Mouse (Mus musculus) lung, adult 2 months (tissue): ENCODE results near the gene Gas6. TPM values are rescaled to one million over a fixed set of nuclear protein-coding genes. Genes with fewer than 3 reads are reported as not detected.

Experiments used
- DNase-seq: peaks from one replicate; pipeline ENCODE4 v3.0.0; 2022
- H3K4me1 ChIP-seq: fragments of 200-500 bp; 2 replicates; pipeline ENCODE4 v1.6.1; 2011; ENCODE audit warnings: low read length; ENCODE audit not compliant: control insufficient read depth, insufficient read depth
- H3K4me3 ChIP-seq: fragments of 200-500 bp; replicated peaks from 2 replicates; pipeline ENCODE3; 2011; ENCODE audit warnings: low read depth, mild to moderate bottlenecking, control low read depth, low read length; ENCODE audit errors: extremely low read depth
- CTCF ChIP-seq: fragments of 200-500 bp; IDR thresholded peaks from 2 replicates; pipeline ENCODE4 v1.5.1; 2011; ENCODE audit warnings: mild to moderate bottlenecking, low read length, control low read depth; ENCODE audit not compliant: insufficient read depth
- POLR2A ChIP-seq: fragments of 200-500 bp; IDR thresholded peaks from 2 replicates; pipeline ENCODE4 v1.6.1; 2011; ENCODE audit warnings: low read depth, mild to moderate bottlenecking, control low read depth, low read length, borderline replicate concordance; ENCODE audit errors: extremely low read depth
- WGBS: fragments of 180-500 bp; shearing (Covaris S2); methylation state at CpG from one replicate; pipeline ENCODE4 v1.1.7; 2018; 5-methylcytosine and 5-hydroxymethylcytosine counted together
- polyA plus RNA-seq: library from polyadenylated mRNA; depleted of rRNA; stranded (reverse); fragments of >200 nt; gene quantifications from 2 replicates; pipeline ENCODE4 v1.2.3, GENCODE M21; 2012

Gene Gas6
- polyA plus RNA-seq, 1 experiment: 264 TPM

DNA sequence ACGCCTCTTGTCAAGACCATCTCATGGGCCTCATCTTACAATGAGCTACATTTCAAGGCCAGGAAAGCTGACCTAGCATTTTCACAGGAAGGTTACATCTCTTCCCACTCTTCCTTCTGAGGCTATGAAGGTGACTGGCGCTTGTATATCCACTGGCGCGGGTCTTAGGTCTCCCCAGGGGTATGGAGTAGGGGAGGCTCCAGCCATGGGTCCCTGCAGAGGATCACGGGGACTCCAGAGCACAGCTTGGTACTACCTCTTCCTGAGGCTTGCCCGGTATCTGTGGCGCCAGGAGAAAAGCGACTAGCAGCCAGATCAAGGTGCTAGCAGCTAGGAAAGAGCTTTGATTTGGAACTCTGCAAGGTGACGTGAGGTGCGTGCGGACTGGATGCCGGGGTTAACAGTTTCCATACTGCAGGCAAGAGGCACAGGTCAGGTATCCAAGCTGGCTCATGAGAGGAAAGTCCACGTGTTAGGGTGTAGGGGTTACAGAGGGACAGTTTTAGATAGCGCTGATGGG lies 2.7 kb downstream of the Gas6 start:
- no peak overlapping the region for H3K4me3 ChIP-seq
- no peak for DNase-seq
- 86% methylated on average over 14 of the region's 14 CpGs for WGBS
- TF ChIP-seq POLR2A (no peak), CTCF (no peak)
- H3K4me1 ChIP-seq: peaks cover 26% of the 10 kb centered on the region

DNA sequence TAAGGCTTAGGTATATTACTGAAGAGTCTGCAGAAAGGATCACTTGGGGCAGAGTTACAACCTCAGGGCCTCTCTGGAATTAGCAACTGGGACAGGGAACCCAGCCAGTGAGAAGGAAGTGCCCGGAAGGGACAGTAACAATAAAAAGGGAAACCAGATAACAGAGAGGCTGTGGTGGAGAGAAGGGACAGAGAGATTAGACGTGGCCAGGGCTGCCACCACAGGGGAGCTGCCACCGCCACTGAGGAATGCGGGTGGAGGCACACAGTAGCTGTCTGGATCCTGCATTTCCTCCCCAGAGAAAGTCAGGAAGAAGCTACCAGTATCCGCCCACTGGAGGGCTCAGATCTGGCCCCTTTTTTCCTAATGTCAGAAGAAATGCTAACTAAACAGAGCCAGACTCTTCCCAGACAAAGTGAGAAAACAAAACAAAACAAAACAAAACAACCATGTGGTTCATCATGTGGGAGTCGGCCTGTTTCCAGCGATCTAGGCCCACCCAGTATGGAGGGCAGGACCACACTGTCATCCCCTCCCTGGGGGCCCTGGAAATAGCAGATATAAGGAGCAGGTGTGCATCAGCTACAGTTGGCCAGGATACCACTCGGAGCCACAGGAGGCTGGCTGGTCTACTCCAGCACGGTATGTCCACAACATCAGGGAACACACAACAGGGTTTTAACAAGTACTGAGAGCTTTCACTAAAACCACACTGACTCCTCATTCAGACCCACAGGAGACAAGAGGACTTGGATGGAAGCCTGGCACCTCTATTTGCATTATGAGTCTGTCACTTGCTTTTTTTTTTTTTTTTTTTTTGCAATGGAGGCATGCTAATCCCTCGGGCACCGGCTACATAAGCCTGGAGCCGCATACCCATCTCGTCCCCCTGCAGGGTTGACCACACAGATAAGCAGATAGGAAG lies 4.0 kb downstream of the Gas6 start:
- 18% methylated on average over 13 of the region's 13 CpGs for WGBS
- Histone ChIP-seq H3K4me1 (peaks cover 26% of the 10 kb centered on the region), H3K4me3 (no peak overlapping the region)
- TF ChIP-seq CTCF (no peak), POLR2A (no peak)
- no peak for DNase-seq

DNA sequence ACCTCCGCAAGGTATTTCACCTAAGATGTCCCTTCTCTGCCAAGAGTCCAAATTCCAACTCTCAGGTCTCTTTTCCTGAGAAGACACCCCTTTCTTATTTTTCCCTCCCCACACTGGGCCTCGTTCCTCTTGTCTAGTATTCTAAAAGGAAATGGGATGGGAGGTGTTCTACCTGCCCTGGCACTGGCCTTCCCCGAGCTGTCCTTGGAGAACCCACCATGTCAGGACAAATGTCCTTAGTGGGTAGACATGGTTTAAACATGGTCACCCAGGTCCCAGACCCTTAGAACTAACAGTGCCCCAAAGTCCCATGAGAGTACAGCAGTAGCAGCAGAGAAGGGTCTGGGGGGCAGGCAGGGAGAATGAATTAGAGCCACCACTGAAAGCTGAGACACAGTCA lies 4.9 kb downstream of the Gas6 start:
- Histone ChIP-seq H3K4me3 (no peak overlapping the region), H3K4me1 (peaks cover 26% of the 10 kb centered on the region)
- TF ChIP-seq POLR2A (no peak), CTCF (no peak)
- DNase-seq: no peak
- 82% methylated on average over 3 of the region's 3 CpGs for WGBS

DNA sequence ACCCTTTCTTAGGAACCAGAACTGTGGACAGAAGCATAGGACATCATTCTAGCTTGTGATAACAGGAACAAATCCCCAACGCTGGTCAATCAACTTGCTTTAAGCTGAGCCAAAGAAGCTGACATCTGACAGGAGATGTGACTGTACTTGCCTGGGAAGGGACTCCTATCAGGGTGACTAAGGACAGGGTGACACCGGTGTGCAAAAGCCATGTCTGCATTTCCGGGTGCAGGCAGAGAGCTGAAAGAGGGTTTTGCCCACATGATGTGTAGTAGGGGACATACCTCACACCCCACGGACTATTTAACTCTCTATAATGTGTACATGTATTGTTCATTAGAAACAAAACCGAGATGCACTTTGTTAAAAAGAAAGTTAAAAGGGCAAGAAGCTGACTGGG lies 11.1 kb downstream of the Gas6 start:
- no peak for TF ChIP-seq CTCF
- no peak for TF ChIP-seq POLR2A
- DNase-seq: no peak
- 81% methylated on average over 5 of the region's 5 CpGs for WGBS

DNA sequence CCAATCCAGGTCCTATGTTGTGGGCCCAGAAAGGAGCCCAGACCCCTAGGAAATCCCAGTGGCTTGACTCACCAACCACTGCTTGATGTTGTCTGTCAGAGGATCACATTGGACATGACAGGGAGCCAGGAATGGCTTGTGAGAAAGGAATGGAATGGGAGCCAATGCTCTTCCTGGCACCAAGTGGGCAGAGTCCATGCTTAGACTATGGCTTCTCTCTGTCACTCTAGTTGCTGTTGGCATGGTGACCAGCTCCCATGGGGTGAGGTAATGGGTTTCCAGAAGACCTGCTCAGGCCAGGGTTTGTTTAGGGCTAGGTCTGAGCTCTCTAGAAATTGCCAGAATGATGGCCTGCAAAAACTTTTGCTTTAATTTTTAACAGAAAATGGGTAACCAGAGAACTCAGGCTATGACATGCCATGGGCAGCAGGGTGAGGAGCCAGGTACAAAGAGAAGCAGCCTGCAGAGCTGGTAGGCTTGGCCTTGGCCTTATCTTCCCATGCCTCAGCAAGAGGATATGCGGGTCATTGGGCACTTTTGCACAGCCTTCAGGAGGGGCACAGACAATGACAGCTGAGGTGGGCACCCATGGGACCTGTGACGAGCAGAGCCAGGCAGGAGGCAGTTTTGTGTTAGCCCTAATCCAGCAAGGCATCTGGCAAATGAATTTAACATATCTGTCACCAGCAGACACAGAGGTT lies 12.0 kb downstream of the Gas6 start:
- no peak overlapping the region for H3K4me3 ChIP-seq
- TF ChIP-seq POLR2A: no peak
- TF ChIP-seq CTCF: no peak
- no peak for DNase-seq
- H3K4me1 ChIP-seq: peaks cover 9% of the 10 kb centered on the region
- 87% methylated on average over 2 of the region's 2 CpGs for WGBS

More for the DNA sequence above, 11.1 kb downstream of the Gas6 start:
- H3K4me3 ChIP-seq: no peak overlapping the region
- peaks cover 9% of the 10 kb centered on the region for H3K4me1 ChIP-seq

DNA sequence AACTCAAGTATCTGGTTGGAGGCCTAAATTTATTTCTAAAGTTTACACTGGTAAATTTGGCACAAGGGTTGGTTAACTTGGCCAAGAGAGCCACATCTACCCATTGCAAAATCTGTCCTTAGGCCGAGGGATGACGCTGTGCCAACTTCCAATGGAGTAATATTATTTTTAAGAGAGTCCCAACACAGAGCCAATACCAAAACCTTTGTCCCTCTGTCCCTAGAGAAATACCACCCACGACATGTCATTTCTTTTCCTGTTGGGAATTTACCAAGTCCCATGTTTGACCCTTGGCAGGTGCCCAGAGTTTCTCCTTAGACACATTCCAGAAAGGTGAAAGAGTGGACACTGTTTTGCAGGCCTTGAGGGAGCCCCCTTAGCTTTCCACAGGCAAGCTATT lies 12.7 kb downstream of the Gas6 start:
- peak; percentile 47 for DNase-seq
- Histone ChIP-seq H3K4me1 (peaks cover 9% of the 10 kb centered on the region), H3K4me3 (no peak overlapping the region)
- TF ChIP-seq CTCF (no peak), POLR2A (no peak)
- WGBS: 47% methylated on average over 3 of the region's 3 CpGs

DNA sequence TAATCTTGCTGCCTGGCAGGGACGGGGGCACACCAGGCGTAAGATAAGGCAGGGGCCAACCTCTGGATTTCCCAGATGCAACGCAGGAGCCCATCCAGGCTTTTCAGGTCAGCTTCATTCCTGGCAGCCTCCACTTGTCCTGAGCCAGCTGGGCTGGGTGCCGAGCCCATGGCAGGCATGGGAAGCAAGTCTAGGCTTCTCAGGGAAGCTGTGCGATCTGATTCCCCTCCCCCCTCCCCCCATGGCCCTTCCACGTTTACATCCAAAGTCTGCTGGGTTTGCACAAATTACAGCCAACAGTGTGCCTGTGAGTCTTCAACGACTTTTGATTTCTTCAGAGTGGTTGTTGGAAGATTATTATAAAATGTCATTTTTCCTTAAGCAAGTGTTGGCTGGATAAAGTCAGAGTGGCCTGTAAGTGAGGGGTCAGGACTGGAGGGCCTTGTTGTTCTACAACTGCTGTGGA lies 13.2 kb downstream of the Gas6 start:
- TF ChIP-seq POLR2A: no peak
- TF ChIP-seq CTCF: no peak
- DNase-seq: no peak
- WGBS: 49% methylated on average over 7 of the region's 7 CpGs
- H3K4me3 ChIP-seq: no peak overlapping the region
- H3K4me1 ChIP-seq: peaks cover 9% of the 10 kb centered on the region

DNA sequence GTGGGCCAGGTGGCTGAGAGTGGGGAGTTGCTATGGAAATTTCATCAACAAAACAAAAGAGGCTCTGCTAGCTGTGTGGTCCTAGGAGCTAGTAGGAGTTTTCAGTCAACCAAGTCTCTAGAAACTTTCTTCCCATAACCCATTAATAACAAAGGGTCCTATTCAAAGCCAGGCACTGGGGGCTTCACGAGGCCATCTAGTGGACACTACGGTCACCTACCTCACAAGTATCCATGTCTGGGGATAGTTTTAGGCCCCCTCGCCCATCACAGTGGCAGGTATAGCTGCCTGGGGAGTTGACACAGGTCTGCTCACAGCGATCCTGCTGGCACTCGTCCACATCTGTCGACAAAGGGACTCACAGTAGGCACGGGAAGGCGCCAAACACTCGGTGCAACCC lies 18.4 kb downstream of the Gas6 start:
- Histone ChIP-seq H3K4me1 (peaks cover 4% of the 10 kb centered on the region), H3K4me3 (no peak overlapping the region)
- WGBS: 61% methylated on average over 9 of the region's 9 CpGs
- no peak for DNase-seq
- TF ChIP-seq CTCF: peak; percentile 24; the same call in 1 of the 2 replicates
- no peak for TF ChIP-seq POLR2A

DNA sequence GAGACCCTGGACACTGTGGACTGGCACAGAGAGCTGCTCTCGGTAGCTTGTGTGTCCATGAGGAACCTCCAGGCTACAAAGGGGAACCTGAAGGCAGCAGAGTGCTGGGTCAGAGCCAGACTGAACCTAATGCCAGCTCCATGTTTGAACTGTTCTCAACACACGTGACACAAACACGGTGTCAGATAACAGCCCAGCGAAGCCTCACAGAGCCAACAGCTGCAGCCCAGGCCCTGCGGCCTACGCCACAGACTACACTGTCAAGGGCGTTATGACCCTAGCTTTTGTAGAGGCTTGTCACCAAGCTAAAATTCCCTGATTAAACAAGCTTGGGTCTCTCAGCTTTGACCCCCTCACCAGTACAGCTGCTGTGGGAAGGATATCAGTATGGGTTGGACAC lies 22.0 kb downstream of the Gas6 start:
- 57% methylated on average over 7 of the region's 7 CpGs for WGBS
- peak; percentile 46 for DNase-seq
- Histone ChIP-seq H3K4me3 (no peak overlapping the region), H3K4me1 (no peaks in the 10 kb centered on the region)
- no peak for TF ChIP-seq POLR2A
- TF ChIP-seq CTCF: no peak
